Mouse (Mus musculus): ENCODE measurements around the gene Six2. TPM values are rescaled to one million over a fixed set of nuclear protein-coding genes. Genes with fewer than 3 reads are reported as not detected.
"Not testable (repeated sequence)": the region's sequence is repeated elsewhere in the genome, so short reads cannot be mapped to it uniquely, and the experiment has no call there.

The Six2 gene
- total and polyA plus RNA-seq, 2 experiments from 2014 or later, result 0.39 to 1.3 TPM

DNA sequence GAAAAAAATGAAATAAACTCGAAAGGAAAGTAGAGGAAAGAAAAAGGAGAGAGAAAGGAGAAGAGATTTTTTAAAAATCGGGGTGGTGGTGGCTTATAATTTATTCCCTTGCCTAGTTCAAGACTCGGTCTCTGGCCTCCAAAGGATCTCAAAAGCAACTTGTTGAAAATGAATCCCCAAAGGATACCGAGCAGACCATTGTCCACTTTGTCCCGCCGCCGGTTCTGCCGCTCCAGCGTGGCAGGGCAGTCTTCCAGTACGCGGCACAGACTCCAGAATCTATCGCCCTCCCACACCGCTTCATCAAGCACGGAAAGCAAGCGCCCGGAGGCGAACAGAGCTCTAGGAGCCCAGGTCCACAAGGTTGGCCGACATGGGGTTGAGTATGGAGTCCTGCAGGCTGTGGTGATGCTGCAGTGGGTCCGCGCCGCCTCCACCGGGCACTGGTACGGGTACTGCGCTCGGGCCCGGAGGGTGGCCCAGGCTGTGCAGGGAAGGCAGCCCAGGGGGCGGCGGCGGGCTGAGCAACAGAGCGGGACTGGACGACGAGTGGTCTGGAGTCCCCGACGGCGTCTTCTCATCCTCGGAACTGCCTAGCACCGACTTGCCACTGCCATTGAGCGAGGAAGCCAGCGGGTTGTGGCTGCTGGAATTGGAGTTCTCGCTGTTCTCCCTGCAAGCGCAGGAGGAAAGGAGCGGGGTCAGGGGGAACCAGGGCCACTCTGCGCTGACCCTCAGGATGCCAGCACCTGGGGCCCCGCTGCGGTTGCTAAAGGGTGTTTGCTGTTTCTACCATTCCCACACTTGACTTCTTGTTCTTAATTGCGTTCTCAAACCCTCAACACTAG lies 3.0 kb downstream of the Six2 start:
- no peak overlapping the region for H3K4me3 ChIP-seq (ENCODE audit: low read depth, low read length)
- H3K4me2 ChIP-seq (ENCODE audit: low read depth, low read length, poor library complexity, severe bottlenecking), result no peak overlapping the region
- ATAC-seq (ENCODE audit: low FRiP score) (no peak), DNase-seq (ENCODE audit: low spot score) (no peak)
- H3K27me3 ChIP-seq (ENCODE audit: insufficient read depth, low read length), result peaks cover 76% of the 10 kb centered on the region
- no peaks in the 10 kb centered on the region for H3K4me1 ChIP-seq (ENCODE audit: insufficient read depth, low read length)
- H3K27ac ChIP-seq (ENCODE audit: low read depth, low read length), result no peak overlapping the region
- 2% methylated on average over 46 of the region's 46 CpGs for WGBS
- H3K36me3 ChIP-seq (ENCODE audit: insufficient read depth, low read length), result no peaks in the 10 kb centered on the region
- no peak for TF ChIP-seq CTCF (IDR thresholded peaks at IDR 0.05)
- H3K9me3 ChIP-seq (ENCODE audit: low read length), result no peaks in the 10 kb centered on the region
- H3K9ac ChIP-seq (replicated peaks; ENCODE audit: low read length, poor library complexity, severe bottlenecking), result no peak overlapping the region

DNA sequence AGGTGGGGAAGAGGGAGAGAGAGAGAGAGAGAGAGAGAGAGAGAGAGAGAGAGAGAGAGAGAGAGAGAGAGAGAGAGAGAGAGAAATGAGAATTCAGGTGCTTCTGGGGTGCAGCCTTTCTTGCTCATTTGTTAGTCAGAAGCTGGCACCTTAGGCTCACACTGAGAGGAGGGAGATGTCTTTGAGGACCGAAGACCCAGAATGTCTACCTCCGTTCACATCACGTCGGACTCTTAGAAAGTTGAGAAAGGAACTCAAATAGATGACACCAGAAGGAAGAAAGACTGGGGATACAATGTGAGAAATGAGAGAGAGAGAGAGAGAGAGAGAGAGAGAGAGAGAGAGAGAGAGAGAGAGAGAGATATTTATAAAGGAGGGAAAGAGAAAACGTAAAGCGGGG lies 3.6 kb downstream of the Six2 start:
- ATAC-seq (ENCODE audit: low FRiP score); H3K4me2 ChIP-seq (ENCODE audit: low read depth, low read length, poor library complexity, severe bottlenecking); H3K27ac ChIP-seq (ENCODE audit: low read depth, low read length); H3K4me3 ChIP-seq (ENCODE audit: low read depth, low read length); H3K9ac ChIP-seq (replicated peaks; ENCODE audit: low read length, poor library complexity, severe bottlenecking); H3K9me3 ChIP-seq (ENCODE audit: low read length); DNase-seq (ENCODE audit: low spot score); H3K4me1 ChIP-seq (ENCODE audit: insufficient read depth, low read length); H3K36me3 ChIP-seq (ENCODE audit: insufficient read depth, low read length): not testable (repeated sequence)
- under 1% methylated on average over 6 of the region's 6 CpGs for WGBS
- peaks cover 75% of the 10 kb centered on the region for H3K27me3 ChIP-seq (ENCODE audit: insufficient read depth, low read length)

DNA sequence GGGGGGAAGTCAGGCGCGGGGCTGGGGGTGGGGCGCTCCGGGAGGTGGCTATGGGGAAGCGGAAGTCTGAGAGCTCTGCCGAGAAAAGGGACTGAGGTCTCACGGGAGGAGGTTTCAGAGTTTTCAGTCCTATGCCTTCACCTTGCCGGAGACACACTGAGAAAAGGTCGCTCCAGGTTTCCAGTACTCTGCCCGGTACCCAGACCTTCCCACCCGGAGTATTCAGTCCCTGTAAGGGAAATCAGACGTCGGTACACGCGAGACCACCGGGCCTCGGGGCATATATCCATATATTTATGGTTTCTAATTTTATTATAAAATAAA lies 4.1 kb downstream of the Six2 start:
- Histone ChIP-seq H3K4me2 (ENCODE audit: low read depth, low read length, poor library complexity, severe bottlenecking) (no peak overlapping the region), H3K27me3 (ENCODE audit: insufficient read depth, low read length) (peaks cover 76% of the 10 kb centered on the region), H3K4me1 (ENCODE audit: insufficient read depth, low read length) (no peaks in the 10 kb centered on the region), H3K9me3 (ENCODE audit: low read length) (no peaks in the 10 kb centered on the region), H3K36me3 (ENCODE audit: insufficient read depth, low read length) (no peaks in the 10 kb centered on the region), H3K27ac (ENCODE audit: low read depth, low read length) (no peak overlapping the region), H3K4me3 (ENCODE audit: low read depth, low read length) (no peak overlapping the region), H3K9ac (replicated peaks; ENCODE audit: low read length, poor library complexity, severe bottlenecking) (no peak overlapping the region)
- ATAC-seq (ENCODE audit: low FRiP score), result no peak
- TF ChIP-seq CTCF (IDR thresholded peaks at IDR 0.05), result no peak
- DNase-seq (ENCODE audit: low spot score), result no peak
- 2% methylated on average over 16 of the region's 17 CpGs for WGBS

DNA sequence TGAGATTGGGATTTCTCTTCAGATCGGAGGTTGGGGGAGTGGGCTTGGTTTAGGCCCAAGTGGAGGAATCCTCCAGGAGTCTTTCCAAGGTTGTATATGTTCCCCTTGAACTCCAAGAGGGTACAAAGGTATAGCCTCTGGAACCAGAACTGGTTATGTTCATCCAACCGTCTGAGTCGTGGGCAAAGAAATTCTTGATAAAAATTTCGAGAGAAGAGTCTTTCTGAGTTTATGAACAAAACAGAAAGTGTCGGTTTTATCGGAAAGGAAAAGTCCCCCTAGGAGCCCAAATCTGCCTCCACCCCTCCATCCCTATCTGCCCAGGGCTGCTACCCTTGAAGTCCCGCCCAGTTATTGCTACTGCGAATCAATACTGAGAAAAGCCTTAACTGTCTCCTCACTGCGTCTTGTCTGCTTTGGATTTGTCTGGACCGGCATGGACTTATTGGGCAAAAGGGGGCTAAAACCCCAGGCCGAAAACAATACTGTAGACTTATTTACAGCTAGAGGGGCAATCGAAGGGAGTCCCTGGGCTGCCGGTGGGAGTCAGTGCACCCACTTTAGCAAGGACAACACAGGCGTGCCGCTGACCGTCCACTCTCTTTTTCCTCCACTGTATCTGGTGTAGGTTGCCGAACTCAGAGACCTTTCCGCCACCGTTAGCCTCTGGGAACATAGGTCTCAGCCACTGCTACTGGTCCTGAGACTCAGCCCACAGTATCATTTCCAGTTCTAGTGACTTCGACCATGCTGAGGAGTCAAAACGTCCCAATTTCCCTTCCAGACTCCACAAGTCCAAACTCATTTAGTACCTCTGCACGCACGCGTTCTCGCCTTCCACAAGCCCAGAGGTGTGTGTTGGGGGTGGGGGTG lies 4.7 kb downstream of the Six2 start:
- H3K4me3 ChIP-seq (ENCODE audit: low read depth, low read length), result no peak overlapping the region
- peaks cover 77% of the 10 kb centered on the region for H3K27me3 ChIP-seq (ENCODE audit: insufficient read depth, low read length)
- no peak for ATAC-seq (ENCODE audit: low FRiP score)
- H3K36me3 ChIP-seq (ENCODE audit: insufficient read depth, low read length), result no peaks in the 10 kb centered on the region
- H3K9ac ChIP-seq (replicated peaks; ENCODE audit: low read length, poor library complexity, severe bottlenecking), result no peak overlapping the region
- DNase-seq (ENCODE audit: low spot score), result no peak
- H3K4me2 ChIP-seq (ENCODE audit: low read depth, low read length, poor library complexity, severe bottlenecking), result no peak overlapping the region
- TF ChIP-seq CTCF (IDR thresholded peaks at IDR 0.05), result no peak
- H3K4me1 ChIP-seq (ENCODE audit: insufficient read depth, low read length), result no peaks in the 10 kb centered on the region
- no peaks in the 10 kb centered on the region for H3K9me3 ChIP-seq (ENCODE audit: low read length)
- H3K27ac ChIP-seq (ENCODE audit: low read depth, low read length), result no peak overlapping the region
- WGBS, result 2% methylated on average over 25 of the region's 25 CpGs

DNA sequence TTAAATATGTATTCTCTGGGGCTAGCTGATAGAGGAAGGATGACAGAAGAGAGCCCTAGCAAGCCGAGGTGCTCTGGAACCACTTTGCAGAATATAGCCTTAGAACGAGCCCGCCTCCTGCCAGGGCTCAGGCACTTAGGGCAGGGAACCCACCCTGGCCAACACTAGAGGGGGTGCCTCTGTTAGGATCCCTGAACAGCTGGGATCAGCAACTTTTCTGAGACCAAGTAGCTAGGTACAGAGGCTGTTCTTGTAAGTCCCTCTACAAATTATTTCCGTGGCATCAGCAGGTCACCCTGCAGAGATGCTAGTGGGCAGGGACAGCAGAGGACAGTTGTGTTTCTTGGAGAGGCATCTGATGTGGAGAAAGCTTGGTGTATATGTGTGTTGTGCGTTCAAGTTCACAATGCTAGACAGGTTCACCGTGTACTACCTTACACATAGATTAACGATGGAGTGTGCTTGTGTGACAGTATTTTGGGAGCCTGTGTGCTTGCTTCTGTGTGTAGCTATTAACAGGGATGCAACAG lies 5.8 kb downstream of the Six2 start:
- Histone ChIP-seq H3K9me3 (ENCODE audit: low read length) (no peaks in the 10 kb centered on the region), H3K36me3 (ENCODE audit: insufficient read depth, low read length) (no peaks in the 10 kb centered on the region), H3K27ac (ENCODE audit: low read depth, low read length) (no peak overlapping the region), H3K9ac (replicated peaks; ENCODE audit: low read length, poor library complexity, severe bottlenecking) (no peak overlapping the region), H3K4me1 (ENCODE audit: insufficient read depth, low read length) (no peaks in the 10 kb centered on the region), H3K4me3 (ENCODE audit: low read depth, low read length) (no peak overlapping the region), H3K4me2 (ENCODE audit: low read depth, low read length, poor library complexity, severe bottlenecking) (no peak overlapping the region), H3K27me3 (ENCODE audit: insufficient read depth, low read length) (peaks cover 75% of the 10 kb centered on the region)
- WGBS, result 8% methylated on average over 7 of the region's 7 CpGs
- ATAC-seq (ENCODE audit: low FRiP score) (no peak), DNase-seq (ENCODE audit: low spot score) (no peak)
- no peak for TF ChIP-seq CTCF (IDR thresholded peaks at IDR 0.05)

DNA sequence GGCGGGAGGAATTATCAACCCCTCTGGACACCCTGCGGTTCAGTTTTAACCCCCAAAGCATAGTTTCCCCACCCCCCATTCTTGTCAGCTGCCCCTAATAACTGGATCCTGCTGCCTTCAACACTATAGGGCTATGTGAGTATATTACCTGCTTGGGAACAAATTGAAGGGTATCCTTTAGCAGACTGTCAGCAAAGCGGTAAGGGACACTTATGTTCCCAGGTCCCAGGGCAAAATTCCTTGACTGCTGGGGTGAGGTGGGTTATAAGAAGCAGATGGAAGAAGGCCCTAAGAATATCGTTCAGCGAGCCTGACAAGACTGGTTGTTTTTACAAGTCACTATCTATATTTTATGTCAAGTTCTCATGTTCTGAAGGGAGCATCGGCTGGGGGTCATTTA lies 6.3 kb downstream of the Six2 start:
- no peaks in the 10 kb centered on the region for H3K9me3 ChIP-seq (ENCODE audit: low read length)
- no peaks in the 10 kb centered on the region for H3K4me1 ChIP-seq (ENCODE audit: insufficient read depth, low read length)
- ATAC-seq (ENCODE audit: low FRiP score), result no peak
- no peak overlapping the region for H3K27ac ChIP-seq (ENCODE audit: low read depth, low read length)
- no peak overlapping the region for H3K4me2 ChIP-seq (ENCODE audit: low read depth, low read length, poor library complexity, severe bottlenecking)
- no peak overlapping the region for H3K4me3 ChIP-seq (ENCODE audit: low read depth, low read length)
- DNase-seq (ENCODE audit: low spot score), result no peak
- no peak overlapping the region for H3K9ac ChIP-seq (replicated peaks; ENCODE audit: low read length, poor library complexity, severe bottlenecking)
- H3K36me3 ChIP-seq (ENCODE audit: insufficient read depth, low read length), result no peaks in the 10 kb centered on the region
- 9% methylated on average over 6 of the region's 6 CpGs for WGBS
- peaks cover 74% of the 10 kb centered on the region for H3K27me3 ChIP-seq (ENCODE audit: insufficient read depth, low read length)
- no peak for TF ChIP-seq CTCF (IDR thresholded peaks at IDR 0.05)

Data from midbrain, postnatal 0 days (tissue).